Mouse (Mus musculus) ovary, postnatal 10 days (tissue): ENCODE measurements at regions not wholly inside any gene's neighbourhood (a gene's known extent, or its start where the extent isn't known, plus 50 kb on each side); places are given as distances from the start of the nearest gene placed in this dataset.

Experiments used
- DNase-seq: peaks from one replicate; pipeline ENCODE4 v3.0.0; 2022; ENCODE audit warnings: low spot score

- no peak for DNase-seq
These were observed 294.7 kb downstream of the Irs2 start for GRCm38 (mm10) chr8:10713515-10714042.

- no peak for DNase-seq
These were observed 296.1 kb downstream of the Irs2 start for GRCm38 (mm10) chr8:10712118-10712689.

DNA sequence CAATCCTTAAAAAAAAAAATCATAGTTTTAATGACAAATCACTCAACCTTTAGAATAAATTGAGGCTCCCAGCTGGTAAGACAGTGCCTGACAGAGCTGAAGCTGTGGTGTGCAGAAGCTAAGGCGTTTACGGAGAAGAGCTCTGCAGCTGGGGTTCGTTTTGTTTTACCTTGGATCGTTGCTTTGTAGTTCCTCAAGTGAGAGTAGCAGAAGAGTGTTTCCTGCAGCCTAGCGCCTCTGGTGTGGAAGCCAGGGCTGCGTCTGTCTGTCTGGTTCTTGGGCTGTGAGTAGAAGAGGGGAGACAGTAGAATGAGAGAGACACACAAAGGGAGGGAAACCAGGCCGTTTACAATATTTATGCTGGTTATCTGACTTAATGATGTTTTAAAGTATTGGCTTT, 296.8 kb downstream of the Irs2 start:
- DNase-seq = no peak

GRCm38 (mm10) chr8:10708509-10708908, 299.7 kb downstream of the Irs2 start:
- no peak for DNase-seq

DNA sequence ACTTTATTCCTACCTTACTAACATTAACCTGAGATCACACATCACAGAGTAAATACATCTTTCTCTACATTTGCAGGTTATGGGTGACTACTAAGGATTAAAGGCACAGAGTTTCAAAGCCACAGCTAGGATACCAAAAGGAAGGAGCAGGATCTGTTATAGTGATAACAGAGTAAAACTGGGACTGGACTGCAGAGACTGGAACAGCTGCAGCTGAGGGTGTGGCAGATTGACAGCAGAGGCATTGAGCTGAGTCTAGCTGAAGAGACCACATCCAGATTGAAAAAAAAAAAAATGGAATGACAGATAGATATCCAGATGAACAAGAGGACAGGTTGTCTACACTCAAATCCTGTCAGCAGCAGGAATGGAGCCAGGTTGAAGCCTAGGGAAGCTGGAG, 301.1 kb downstream of the Irs2 start:
- no peak for DNase-seq

- DNase-seq = no peak
These were observed 302.3 kb downstream of the Irs2 start for GRCm38 (mm10) chr8:10705909-10706308.

DNA sequence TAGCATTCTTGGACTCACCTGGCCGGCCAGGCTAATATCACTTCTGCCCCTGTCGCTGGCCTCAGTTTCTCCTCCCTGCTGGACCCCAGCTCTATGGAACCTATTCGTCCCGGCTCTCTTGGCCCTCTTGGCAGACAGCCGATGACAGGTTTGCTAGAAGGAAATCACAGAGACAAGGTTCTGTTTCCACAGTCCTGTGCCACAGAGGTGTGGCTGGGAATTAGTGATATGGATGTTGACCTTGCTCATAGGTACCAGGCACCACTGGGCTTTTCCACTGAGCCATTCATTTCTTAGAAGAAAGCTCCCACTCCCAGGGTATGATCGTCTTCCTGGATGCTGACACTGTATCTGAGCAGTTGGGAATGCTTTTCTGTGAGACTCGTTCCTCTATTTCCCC, 305.5 kb downstream of the Irs2 start:
- no peak for DNase-seq

GRCm38 (mm10) chr8:10702248-10702647, 306.0 kb downstream of the Irs2 start:
- DNase-seq = no peak

GRCm38 (mm10) chr8:10701648-10702061, 306.6 kb downstream of the Irs2 start:
- DNase-seq = no peak

DNA sequence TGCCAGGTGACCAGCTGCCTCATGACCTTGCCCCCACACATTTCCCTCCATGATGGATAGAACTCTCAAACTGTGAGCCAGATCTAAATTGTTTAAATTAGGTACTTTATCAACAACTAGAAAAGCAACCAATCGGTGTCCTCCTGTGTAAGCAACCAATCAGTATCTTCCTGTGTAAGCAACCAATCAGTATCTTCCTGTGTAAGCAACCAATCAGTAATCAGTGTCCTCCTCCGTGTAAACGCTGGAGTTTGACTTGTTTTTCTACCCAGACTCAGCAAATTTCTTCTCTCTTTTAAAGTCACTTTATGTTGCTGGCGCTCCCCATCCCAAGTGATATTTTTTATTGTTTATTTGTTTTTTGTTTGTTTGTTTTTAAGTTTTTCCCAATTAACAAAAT, 307.0 kb downstream of the Irs2 start:
- no peak for DNase-seq

DNA sequence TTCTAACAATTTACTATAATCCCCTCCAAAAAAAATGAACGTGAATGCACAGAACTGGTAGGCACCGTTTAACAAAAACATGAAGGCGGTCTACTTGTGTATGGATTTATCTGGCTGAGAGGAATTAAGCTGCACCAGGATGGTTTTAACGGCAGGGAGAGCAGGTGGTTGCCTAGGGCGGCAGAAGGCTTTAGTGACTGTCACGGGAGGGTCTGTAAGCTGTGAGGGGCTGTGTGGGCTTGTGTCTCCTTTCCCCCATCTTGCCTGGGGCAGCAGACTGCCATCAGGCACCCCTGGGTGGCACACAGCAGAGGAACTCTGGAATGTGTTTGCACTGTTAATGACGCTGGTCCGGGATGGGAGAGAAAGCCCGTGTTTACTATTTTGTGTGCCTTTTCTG, 308.6 kb downstream of the Irs2 start:
- DNase-seq = no peak

- no peak for DNase-seq
These were observed 313.1 kb downstream of the Irs2 start for GRCm38 (mm10) chr8:10695181-10695580.

GRCm38 (mm10) chr8:10690659-10691058, 317.6 kb downstream of the Irs2 start:
- no peak for DNase-seq

DNA sequence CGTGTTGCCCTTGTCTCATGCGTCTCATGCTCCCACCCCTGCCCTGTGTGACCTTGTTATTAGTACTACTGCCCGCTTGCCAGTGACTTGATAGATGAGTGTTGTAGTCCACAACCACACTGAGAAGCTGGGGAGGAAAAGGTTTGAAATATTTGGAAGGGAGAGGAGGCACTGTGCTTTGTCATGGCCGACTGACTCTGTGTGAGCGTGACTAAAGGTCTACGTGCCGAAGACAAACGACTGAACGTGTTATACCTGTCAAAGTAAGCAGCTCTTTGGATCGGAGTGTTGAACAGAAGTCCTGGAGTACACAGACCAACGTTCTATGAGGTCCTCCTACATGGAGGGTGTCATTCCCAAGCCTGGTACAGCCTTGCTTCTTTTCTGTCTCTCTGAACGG, 318.4 kb downstream of the Irs2 start:
- DNase-seq = no peak

DNA sequence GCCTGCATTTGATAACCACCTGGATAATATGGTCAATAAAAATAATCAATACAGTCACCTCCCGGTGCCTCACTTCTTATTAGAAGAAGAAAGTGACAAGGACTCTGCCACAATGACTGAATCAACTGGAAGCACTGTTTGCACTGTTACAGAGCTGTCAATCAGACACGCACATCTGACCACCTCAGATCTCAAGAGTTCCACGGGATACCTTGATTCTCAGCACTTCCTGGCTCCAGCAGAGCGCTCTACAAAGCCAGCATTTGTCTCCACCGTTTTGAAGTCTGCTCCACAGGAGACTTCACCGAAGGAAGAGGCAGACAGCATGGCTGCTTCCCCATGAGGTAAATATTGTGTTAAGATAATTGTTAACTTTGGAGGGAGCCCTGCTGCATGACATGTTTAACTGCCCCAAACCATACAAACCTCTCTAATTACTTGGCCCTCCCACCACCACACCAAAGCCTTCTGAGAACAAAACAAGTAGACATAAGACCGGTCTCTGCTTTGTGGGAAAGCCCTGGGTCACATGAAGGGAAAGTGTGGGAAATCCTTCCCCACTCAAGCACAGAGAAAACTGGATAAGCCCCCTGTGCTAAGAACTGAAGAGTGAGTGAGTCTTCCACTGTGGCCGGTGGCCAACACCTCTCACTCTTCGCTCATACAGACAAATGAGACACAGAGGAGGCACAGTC, 320.2 kb downstream of the Irs2 start:
- no peak for DNase-seq
